Mouse (Mus musculus): Measurements from ENCODE around the gene Gm9376.

Gm9376 gene

DNA sequence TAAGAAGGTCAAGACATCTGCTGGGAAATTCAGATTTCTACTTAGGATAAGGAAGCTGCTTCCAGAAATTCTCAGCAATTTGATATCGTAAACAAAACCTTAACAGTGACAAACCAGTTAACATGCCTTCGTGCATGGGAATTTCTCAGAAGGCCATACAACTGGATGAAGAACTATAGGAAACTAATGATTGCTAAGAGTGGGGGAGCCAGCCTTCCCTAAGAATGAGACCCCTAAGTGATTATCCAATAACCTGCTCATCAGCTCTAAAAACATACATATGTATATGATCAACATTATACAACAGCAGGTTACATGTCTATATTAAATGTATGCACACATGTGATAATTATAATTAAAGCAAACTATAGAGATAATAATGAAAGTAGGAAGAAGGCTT lies at the start of gene Gm9376:
Gene Gm9376 (plus strand): TSS at position 301 of the 400 bp plus-strand sequence.
- in situ Hi-C loops (cut with MboI, MseI) = no loop called here

DNA sequence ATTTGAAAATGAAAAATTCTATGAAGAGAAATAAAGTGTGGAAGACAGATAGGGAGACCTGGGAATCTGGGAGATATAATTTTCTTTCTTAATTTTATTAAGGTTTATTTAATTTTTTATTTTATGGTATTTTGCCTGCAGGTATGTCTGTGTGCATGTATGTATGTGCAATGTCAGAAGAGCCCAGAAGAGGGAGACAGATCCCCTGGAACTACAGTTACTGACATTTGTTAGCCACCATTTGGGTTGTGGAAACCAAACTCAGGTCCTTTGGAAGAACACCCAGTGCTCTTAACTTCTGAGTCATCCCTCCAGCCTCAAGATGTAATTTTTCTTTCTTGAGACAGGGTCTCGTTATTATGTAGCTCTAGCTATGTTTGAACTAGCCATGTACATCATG lies 45.9 kb upstream of the Gm9376 start:
- in situ Hi-C loops (cut with MboI, MseI) = no loop called here

DNA sequence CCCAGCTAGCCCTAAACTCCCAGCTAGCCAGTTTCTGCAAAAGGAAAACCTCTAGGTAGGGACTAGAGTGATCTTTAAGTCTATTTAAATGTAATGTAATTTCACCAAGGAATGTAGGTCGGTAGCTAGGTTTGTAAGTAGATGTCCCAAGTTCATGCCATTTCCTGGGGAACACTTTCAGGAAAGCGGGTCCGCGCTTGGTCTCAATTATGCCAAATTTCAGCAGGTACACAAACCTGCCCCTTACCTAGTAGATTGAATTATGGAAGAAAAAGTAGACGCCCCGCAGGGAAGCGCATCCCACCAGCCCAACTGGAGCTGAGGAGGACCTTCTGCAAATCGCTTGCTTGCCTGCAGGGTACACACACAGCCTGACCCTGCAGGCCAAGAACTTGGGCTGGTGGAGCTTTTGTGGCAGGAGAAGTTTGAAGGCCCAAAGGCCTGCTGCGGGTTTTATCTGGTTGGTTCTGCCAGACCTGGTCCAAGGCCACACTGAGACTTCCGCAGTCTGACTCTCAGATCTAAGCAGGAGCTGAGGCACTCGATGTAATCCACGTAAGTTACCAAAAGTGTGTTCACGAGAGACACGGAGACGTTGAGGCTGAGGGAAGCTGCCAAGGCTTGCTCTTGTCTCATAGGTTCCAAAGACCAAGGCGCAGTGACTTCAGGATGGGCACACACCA lies 41.6 kb upstream of the Gm9376 start:
- in situ Hi-C loops (cut with MboI, MseI) = no loop called here

DNA sequence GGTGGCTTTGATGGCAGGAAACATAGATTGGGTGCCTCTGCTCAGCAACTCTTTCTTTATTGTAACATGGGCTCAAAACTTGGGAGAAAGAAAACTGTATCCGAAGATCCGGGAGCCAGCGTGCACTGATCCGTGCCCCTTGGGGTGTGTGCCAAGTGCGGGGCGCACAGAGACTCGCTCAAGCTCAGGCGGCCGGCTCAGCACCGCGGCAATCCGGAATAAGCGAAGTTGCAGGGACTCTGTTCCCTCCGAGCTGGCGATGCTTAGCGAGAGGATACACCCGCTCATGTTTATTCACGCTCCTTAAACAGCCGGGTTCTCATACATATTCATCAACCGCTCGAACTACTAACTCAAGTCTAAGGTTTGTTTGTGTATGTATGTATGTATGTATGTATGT lies 40.8 kb upstream of the Gm9376 start:
- in situ Hi-C loops (cut with MboI, MseI) = no loop called here

DNA sequence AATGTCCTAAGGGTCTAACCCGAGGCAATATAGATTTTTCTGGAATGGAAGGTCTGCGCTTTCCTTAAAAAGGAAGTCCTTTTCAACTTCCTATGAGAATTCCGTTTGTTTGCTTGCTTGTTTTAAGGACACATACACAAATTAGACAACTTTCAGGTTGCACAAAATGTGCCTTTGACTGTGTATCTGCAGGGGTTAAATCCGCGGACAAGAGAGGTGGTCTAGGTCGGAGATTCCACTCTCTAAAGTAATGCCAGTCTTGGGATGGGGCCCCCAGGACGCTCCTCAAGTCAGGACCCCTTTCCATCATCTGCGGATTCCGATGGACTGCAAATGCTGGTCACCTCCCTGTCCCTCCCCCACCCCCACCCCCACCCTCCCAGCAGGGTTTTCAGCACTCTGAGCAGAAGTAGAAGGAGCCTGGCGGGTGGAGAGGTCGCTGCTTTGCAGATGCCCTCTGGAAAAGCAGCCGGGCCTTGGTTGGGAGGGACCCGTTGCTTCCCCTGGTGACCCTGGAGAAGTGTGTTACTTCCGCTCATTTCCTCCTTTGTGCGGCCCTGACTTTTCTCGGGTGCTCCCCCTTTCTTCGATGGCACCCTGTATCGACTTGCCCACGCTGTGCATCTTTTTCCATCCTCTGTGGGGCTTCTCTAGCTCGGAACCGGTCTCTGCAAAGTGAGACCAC lies 40.1 kb upstream of the Gm9376 start:
- in situ Hi-C loops (cut with MboI, MseI) = no loop called here

DNA sequence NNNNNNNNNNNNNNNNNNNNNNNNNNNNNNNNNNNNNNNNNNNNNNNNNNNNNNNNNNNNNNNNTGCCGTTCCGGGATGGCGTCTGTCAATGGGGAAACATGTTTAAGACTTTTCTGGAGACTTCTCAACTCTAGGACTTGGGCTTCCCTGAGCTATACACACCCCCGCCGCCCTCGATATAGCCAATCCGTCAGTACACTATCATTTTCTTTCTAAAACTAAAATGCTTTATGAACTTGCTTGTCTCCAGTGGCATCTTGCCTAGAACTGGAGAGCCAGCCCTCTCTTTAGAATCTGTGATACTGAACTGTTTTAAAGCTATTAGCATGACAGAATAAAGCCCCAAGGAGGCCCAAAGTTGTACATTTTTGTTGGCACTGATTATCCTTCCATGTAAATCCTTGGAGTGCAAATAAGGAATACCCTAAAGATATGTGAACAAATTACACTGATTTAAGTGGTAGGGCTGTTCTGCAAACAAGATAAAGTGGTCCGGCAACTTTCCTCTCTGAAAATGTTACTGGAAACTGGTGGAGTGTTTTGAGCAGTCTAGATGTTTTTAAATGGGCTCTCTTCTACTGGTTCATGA lies 34.3 kb upstream of the Gm9376 start:
- in situ Hi-C loops (cut with MboI, MseI) = no loop called here

DNA sequence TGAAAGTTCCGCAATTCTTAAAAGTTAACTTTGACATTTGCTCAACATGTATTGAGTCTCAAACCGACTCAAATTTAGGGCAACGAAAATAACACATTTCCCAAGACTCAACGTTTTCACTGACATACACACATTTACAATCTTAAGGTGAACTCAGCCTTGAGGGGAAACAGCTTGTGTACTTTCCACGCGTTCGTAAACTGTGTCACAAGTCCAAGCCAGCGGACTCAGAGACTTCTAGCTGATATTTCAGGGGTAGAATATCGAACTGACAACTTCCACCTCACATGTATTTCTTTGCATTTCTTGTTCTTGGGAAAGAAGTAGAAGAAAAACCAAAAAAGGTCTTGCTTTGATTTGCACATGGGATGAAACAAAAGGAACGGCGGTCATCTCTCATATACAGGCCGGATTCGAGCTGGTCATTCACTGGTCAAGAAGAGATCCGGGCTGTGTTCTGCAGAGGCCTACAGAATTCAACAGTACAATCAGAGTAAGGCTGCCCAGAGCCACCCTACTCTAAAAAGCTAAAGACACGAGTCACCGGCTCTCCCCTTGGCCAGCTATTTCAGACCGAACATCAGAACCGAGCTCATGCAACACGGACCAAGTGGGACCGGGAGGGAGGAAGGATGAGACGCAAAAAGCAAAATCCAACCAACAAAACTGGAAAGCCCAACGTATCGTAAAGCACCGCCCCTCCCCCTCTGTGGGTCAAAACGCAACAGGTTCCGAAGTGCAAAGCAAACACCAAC lies 32.8 kb upstream of the Gm9376 start:
- in situ Hi-C loops (cut with MboI, MseI) = no loop called here

DNA sequence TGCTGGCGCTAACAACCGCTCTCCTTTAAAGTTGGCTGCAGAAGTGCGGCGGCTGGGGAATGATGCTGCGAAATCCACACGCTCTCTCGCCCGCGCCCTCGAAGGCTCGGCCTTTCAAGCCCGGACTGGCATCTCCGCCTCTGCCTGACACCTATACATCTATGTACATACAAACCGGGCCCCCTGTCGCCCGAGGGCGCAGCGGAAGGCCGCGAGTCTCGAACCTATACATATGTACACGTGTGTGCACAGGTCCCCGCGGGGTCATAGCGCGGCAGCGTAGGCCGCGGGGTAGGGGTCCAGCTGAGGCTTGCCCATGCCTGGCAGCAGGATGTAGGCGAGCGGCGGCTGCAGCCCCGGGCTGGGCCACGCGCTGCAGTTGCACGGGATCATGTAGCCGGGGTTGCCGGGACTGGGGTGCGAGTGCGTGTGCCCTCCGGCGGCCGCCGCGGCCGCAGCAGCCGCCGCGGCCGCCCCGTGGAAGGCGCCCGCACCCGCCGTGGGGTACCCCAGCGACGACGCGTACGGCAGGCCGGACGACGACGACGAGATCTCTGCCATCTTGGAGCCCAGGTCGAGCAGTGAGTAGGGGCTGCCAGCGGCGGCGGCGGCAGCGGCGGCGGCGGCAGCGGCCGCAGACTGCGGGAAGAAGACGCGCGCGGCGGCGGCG lies 32.1 kb upstream of the Gm9376 start:
- in situ Hi-C loops (cut with MboI, MseI) = no loop called here

DNA sequence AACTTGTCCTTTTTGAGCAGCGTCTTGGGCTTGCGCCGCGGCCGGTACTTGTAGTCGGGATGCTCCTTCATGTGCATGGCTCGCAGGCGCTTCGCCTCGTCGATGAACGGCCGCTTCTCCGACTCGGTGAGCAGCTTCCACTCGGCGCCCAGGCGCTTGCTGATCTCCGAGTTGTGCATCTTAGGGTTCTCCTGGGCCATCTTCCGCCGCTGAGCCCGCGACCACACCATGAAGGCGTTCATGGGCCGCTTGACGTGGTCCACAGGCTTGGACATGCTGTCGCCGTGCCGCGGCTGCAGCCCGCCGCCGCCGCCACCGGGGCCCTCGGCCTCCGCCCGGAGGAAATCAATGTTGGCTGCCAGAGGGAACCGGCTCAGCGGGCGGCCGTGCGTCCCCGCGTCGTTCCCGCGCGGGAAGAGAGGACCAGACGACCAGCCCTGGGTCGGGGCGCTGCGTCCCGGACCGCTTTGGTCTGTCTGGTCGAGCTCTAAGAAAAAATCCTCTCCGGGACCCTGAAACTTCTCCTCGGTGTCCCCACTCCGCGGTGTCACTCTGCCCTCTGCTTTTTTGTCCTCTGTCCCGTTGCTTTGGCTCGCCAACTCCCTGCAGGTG lies 31.3 kb upstream of the Gm9376 start:
- in situ Hi-C loops (cut with MboI, MseI) = no loop called here

DNA sequence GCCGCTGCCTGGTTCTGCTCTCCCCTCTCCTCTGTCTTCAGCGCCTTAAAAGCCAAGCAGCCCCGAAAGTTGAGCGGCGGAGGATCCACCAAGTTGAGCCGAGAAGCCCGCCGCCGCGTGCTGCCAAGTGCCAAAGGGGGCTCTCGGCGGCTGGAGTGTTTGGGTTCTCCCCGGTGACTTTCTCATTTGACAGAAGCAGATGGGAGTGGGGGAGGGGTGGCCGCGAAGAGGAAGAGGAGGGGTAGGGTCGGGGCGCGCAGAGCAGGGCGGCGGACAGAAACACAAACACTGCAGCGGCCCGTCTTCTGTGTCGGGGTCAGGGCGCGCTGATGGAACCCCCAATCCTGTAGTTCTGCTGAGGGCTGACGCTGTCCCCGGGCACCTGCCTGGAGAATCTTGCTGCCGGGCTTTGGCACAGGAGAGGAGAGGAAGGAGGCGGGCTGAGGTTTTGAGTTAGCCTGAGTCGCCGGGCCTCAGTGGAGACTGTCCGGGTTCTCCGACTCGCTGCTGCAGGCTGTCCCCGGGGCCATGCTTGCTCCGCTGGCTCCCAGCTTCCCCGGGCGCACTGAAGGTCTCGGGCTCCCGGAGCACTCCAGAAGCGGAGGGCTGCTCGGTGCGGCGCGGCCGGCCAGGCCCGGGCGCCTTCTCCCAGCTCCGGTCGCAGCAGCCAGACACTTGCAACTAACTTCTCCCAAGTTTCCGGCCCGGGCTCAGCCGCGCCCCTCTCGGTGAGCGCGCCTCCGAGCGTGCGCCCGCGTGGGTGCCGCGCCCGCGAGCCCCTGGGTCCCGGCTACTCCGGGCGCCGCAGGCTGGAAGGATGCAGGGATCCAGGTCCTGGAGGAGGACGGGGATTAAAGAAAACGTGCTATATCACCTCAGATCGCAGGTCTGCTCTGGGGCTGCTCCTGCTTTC lies 30.5 kb upstream of the Gm9376 start:
- in situ Hi-C loops (cut with MboI, MseI) = no loop called here

DNA sequence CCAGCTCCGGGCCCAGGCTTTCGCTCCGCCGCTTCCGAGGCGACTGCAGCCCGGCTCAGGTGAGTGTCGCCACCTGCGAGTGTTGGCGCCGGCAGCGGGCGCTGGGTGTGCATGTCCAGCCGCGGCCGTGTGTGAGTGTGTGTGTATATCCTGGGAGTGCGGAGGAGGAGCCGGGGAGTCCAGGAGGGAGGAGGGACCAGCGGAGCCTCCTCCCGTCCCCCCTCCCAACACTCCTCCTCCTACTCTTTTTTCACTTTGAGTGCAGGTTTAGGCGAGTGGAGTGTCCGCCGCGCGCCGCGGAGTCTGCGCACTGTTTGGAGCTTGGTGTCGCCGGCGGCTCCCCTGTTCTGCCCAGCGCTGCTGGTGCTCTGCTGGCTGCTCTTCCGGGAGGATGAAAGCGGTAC lies 29.9 kb upstream of the Gm9376 start, which contains the start of gene Sox21:
Gene Sox21 (minus strand): TSS at position 145 of the 404 bp plus-strand sequence.
- in situ Hi-C loops (cut with MboI, MseI) = no loop called here

DNA sequence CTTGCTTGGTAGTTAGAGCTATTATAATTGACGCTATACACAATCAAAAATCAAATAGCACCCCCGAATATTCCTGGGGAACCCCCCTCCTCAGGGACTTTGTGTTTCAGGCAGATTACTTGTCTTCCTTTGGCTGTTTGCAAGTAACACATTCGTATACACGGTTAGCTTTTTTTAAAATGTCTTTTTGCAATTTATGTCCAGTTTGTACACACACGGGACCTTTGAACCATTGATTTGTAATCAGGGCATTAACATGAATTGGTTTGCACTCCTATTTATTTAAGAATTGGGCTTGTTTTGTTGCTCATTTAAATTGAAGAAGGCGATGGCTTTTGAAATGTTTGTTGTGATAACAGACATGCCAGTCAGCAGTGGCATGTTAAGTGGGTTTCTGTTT lies 29.0 kb upstream of the Gm9376 start:
- in situ Hi-C loops (cut with MboI, MseI) = no loop called here

DNA sequence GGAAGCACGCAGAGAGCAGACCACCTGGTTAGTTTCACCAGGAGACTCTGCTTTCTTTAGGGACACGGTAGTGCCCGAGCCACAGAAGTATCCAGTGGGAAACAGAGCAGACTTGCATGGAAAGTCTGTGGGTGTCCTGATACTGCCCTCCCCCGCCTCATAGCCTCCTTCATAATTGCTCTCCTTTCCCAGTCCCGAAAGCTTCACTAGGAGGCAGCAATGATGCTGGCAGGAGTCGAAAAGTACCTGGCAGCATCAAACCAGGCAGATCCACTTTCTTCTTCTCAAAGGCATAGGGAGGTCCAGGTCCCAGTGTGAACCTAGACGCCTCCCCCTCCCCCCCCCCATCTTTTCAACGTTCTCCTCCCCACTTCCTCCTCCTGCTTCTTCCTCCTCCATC lies 27.4 kb upstream of the Gm9376 start:
- in situ Hi-C loops (cut with MboI, MseI) = no loop called here

DNA sequence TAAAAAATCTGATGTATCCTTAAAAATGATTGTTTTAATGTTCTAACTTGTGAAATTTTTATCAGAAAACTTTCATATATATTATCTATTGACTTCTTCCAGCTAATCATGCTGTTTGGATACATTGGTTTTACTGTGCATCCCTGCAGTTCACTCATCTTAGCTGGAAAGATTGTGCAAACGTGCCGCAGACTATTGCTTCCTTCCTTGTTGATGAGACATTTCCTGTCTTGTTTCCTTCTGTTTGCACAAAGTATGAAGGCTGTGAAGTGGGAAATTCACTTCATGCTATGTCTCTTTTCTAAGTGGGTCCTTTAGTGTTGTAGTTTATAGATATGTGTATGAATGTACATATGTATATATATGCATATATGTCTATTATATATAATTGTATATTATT lies 25.3 kb upstream of the Gm9376 start:
- in situ Hi-C loops (cut with MboI, MseI) = no loop called here

DNA sequence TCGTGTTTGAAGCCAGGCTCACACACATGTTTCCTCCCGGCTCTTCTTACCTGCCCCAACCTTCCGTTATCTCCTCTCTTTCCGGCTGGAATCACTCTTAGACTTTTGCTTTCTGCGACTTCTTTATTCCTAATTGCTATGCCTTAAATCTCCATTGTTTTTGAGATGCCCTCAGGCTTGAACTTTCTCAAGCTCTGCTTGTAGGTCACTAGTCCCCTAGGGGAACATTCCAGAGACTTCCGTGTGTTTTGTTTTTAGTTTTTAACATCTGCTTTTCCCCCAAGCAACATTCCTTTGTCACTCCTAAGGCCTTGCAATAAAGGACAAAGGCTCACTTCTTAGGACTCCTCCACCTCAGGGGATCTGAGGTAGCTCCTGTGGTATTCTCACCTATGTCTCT lies 13.4 kb upstream of the Gm9376 start:
- in situ Hi-C loops (cut with MboI, MseI) = no loop called here

DNA sequence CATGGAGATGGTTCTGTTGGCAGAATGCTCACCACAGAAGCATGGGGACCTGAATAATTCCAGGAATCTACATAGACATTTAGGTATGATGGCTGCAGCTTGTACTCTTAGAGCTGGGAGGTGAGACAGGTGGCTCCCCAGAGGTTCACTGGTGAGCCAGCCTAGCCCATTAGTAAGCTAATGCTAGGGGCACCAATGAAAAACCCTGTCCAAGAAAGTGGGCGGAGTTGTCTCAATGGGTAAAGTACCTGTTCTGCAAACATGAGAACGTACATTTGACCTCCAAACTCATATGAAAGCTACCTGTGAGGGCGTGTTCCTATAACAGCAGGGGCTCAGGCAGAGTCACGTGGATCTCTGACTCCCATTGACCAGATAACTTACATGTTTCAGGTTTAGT lies 2.1 kb downstream of the Gm9376 start:
- in situ Hi-C loops (cut with MboI, MseI) = no loop called here

DNA sequence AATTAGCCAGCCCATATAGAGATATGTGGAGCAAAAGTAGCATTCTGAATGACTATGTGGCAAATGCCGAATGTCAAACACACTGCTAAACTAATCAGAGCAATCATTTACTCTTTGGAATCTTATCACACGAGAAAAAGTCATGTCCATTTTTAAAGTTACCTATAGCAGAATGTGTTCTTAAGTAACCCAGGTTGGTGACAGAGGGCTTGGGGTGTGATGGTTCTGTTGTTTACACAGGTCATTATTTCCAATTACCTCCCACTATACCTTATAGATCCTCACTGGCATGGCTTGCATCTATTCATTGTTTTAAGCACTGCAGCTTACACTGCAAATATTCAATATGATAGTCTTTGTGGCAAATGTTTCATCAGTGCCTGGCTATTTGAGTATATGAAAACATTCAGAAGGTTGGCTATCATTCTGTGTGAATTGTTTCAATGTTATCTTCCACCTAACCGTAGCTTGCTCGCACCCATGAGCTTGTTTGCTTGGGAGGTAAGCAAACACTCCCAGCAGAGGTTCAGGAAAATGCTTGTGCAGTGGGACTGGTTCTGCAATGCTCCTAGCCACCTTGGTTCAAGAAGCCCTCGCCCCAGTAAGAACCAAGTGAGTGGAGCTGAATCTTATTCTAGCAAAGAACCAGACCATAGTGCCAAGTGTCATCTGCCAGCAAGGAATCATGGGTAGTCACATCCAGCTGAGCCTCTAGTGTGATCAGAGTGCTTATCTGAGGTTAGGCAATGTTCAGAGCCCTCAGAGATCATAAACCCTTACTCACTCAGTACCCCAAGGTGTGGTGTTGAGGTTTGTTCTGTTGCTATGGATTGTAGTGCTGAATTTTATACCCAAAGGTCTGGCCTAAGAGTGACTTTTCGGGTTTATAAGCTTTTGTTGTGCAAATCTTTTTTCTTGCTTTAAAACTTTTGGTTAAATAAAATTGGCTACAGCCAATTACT lies 6.1 kb downstream of the Gm9376 start:
- in situ Hi-C loops (cut with MboI, MseI) = no loop called here

DNA sequence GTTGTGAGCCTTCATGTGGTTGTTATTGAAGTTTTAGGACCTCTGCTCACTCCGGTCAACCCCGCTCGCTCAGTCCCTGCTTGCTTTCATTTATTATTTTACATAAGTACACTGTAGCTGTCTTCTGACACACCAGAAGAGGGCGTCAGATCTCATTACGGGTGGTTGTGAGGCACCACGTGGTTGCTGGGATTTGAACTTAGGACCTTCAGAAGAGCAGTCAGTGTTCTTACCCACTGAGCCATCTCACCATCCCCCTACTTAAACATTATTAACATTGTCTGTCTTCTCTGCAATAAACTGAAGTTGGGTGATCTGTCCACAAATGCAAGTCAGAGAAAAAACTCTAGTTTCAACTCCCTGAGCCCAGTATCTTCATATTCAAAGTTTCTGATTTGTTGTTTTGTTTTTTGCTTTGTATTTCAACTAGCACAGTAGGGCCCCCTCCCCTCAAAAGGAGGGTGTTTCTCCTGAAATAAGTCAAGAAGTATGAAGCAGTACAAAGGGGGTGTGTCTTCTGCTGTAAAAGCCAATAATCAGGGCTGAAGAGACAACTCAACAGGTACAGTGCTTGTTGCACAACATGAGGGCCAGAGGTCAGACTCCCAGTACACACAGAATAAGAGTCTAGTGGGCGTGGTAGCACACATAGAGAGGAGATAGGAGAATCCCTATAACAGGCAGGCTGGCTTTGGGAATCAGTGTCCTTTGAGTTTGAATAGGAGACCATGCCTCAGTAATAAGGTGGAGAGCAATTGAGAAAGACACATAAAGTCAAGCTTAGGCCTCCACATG lies 11.1 kb downstream of the Gm9376 start:
- in situ Hi-C loops (cut with MboI, MseI) = no loop called here
